ENCODE assay signal across 8 mouse cellular contexts in the genomic region with DNA sequence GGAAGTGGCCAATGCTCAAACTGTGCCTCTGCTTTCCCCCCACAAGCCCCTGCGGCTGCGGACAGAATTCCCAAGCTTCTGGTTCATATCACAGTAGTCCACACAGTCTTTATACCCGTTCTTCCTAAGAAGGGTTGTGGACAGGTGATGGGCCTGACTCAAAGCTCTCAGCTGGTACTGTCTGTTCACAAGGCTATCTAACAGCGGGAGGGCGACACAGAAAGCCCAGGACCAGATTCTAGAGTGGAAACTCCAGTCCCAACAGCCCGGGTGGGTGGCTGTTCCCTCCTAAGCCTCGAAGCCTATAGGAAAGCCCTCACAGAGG. TPM values are rescaled to one million over a fixed set of nuclear protein-coding genes. Genes with fewer than 3 reads are reported as not detected.
DNase-seq lines count a peak whose midpoint lies in the region; ATAC-seq and TF ChIP-seq lines count a peak whose summit lies in the region.

No protein-coding gene starts in this region.

- H3K9me3 ChIP-seq in heart, embryonic 15.5 days (replicated peaks), result no peaks in the 10 kb centered on the region
- H3K9me3 ChIP-seq in MEL (replicated peaks; ENCODE audit: insufficient read depth, low read length), result no peaks in the 10 kb centered on the region
- H3K9me3 ChIP-seq in forebrain, postnatal 0 days (ENCODE audit: low read length), result no peaks in the 10 kb centered on the region
- H3K9me3 ChIP-seq in midbrain, embryonic 10.5 days (replicated peaks), result no peaks in the 10 kb centered on the region

- H3K27ac ChIP-seq in heart, embryonic 15.5 days, result peak overlapping the region; percentile 86
- H3K27ac ChIP-seq in MEL (ENCODE audit: control insufficient read depth, low read depth, low read length), result no peak overlapping the region
- peak overlapping the region; percentile 71 for H3K27ac ChIP-seq in forebrain, postnatal 0 days (ENCODE audit: low read depth, low read length)
- peak overlapping the region; percentile 83 for H3K27ac ChIP-seq in midbrain, embryonic 10.5 days (replicated peaks)

- 29% methylated on average over 7 of the region's 7 CpGs for WGBS in heart, embryonic 15.5 days
- WGBS in forebrain, postnatal 0 days, result 20% methylated on average over 7 of the region's 7 CpGs
- WGBS in midbrain, embryonic 10.5 days, result 42% methylated on average over 7 of the region's 7 CpGs

- TF ChIP-seq EP300 in MEL (IDR thresholded peaks at IDR 0.05; ENCODE audit: low read depth in 1 of 2, low read length in 2 of 2), result no peak

- ATAC-seq in heart, embryonic 15.5 days (replicated peaks; ENCODE audit: insufficient number of reproducible peaks, insufficient read depth, low FRiP score, low read depth), result no peak
- no peak; the same call in 1 of the 2 replicates for ATAC-seq in forebrain, postnatal 0 days

- no peaks in the 10 kb centered on the region for H3K36me3 ChIP-seq in heart, embryonic 15.5 days
- peaks cover 0 to 13% of the 10 kb centered on the region in 2 experiments; a peak in 2 of 4 replicates for H3K36me3 ChIP-seq in MEL (ENCODE audit: control insufficient read depth in 1 of 2, insufficient read depth in 2 of 2, low read length in 2 of 2)
- no peaks in the 10 kb centered on the region for H3K36me3 ChIP-seq in forebrain, postnatal 0 days (ENCODE audit: insufficient read depth)
- no peaks in the 10 kb centered on the region for H3K36me3 ChIP-seq in midbrain, embryonic 10.5 days

- no peak for TF ChIP-seq CTCF in MEL (IDR thresholded peaks at IDR 0.05 in 2 of 3, conservative IDR thresholded peaks at IDR 0.05 in 1 of 3; ENCODE audit: control insufficient read depth in 1 of 3, insufficient read depth in 1 of 3, low read depth in 2 of 3, low read length in 3 of 3, poor library complexity in 1 of 3, severe bottlenecking in 1 of 3)
- TF ChIP-seq CTCF in forebrain, postnatal 0 days (IDR thresholded peaks at IDR 0.05; ENCODE audit: low read depth), result no peak

- H3K4me1 ChIP-seq in heart, embryonic 15.5 days (replicated peaks), result peaks cover 55% of the 10 kb centered on the region
- peaks cover 10 to 30% of the 10 kb centered on the region in 2 experiments for H3K4me1 ChIP-seq in MEL (ENCODE audit: control insufficient read depth in 1 of 2, insufficient read depth in 2 of 2, low read length in 2 of 2)
- peaks cover 20% of the 10 kb centered on the region for H3K4me1 ChIP-seq in forebrain, postnatal 0 days (ENCODE audit: insufficient read depth)
- H3K4me1 ChIP-seq in midbrain, embryonic 10.5 days, result peaks cover 56% of the 10 kb centered on the region

- no peaks in the 10 kb centered on the region for H3K27me3 ChIP-seq in heart, embryonic 15.5 days
- no peaks in the 10 kb centered on the region for H3K27me3 ChIP-seq in MEL (ENCODE audit: control insufficient read depth in 1 of 2, insufficient read depth in 2 of 2, low read length in 2 of 2)
- no peaks in the 10 kb centered on the region for H3K27me3 ChIP-seq in forebrain, postnatal 0 days (ENCODE audit: insufficient read depth, low read length)
- H3K27me3 ChIP-seq in midbrain, embryonic 10.5 days (ENCODE audit: low read depth, poor library complexity, severe bottlenecking), result peaks cover 21% of the 10 kb centered on the region

- H3K79me2 ChIP-seq in MEL (ENCODE audit: control insufficient read depth, insufficient read depth, low read length, poor library complexity), result no peaks in the 10 kb centered on the region

- peak overlapping the region; percentile 72 for H3K4me2 ChIP-seq in heart, embryonic 15.5 days
- H3K4me2 ChIP-seq in forebrain, postnatal 0 days (ENCODE audit: low read depth), result peak overlapping the region; percentile 83

- peak overlapping the region; percentile 33 for H3K9ac ChIP-seq in heart, embryonic 15.5 days
- H3K9ac ChIP-seq in MEL (ENCODE audit: control insufficient read depth, low read depth, low read length, poor library complexity, severe bottlenecking), result peak overlapping the region; percentile 48
- H3K9ac ChIP-seq in forebrain, postnatal 0 days, result peak overlapping the region; percentile 60

- DNase-seq in heart, adult 9 months (ENCODE audit: low spot score in 2 of 2), result no peak
- no peak for DNase-seq in MEL (ENCODE audit: low read depth, low spot score)
- DNase-seq in forebrain, postnatal 0 days, result no peak
- no peak for DNase-seq in midbrain, embryonic 10.5 days (ENCODE audit: low spot score)
- no peak for DNase-seq in ovary, adult 18-20 months (ENCODE audit: low spot score)
- DNase-seq in c-Kit-positive CD71-positive TER-119-positive erythroid progenitor cells, embryonic 14.5 days (ENCODE audit: low spot score), result no peak
- DNase-seq in layer of hippocampus, adult 9-10 months (ENCODE audit: low spot score), result no peak

- no peak for TF ChIP-seq RAD21 in MEL (IDR thresholded peaks at IDR 0.05; ENCODE audit: low read depth, low read length)

- H3K4me3 ChIP-seq in heart, embryonic 15.5 days, result peak overlapping the region; percentile 44
- peak overlapping the region; percentile 66 to 95 for H3K4me3 ChIP-seq in MEL (ENCODE audit: control insufficient read depth in 1 of 2, insufficient read depth in 1 of 2, low read depth in 2 of 2, low read length in 2 of 2)
- H3K4me3 ChIP-seq in forebrain, postnatal 0 days (ENCODE audit: low read depth, low read length), result peak overlapping the region; percentile 36
- peak overlapping the region; percentile 52 for H3K4me3 ChIP-seq in midbrain, embryonic 10.5 days

- no peak for TF ChIP-seq POLR2A in MEL (IDR thresholded peaks at IDR 0.05; ENCODE audit: control insufficient read depth in 1 of 2, insufficient read depth in 1 of 2, low read depth in 1 of 2, low read length in 2 of 2, poor library complexity in 1 of 2)

TF ChIP-seq in MEL, 35 proteins besides CTCF, POLR2A, EP300 and RAD21:
- no peak for TF ChIP-seq MEF2A (IDR thresholded peaks at IDR 0.05; ENCODE audit: extremely low read depth, insufficient replicate concordance, low read depth, low read length, poor library complexity, severe bottlenecking)
- 0 out of 2 replicates have a peak, but pooled peaks have one; percentile 31 for TF ChIP-seq NELFE (IDR thresholded peaks at IDR 0.05; ENCODE audit: low read depth, low read length)

RNA-seq across cellular contexts. Expression of gene Ddit4, which starts 31.2 kb away (rescaled TPM):
- 22.7 and 33.4 TPM in 2 replicates for polyA plus RNA-seq in heart, embryonic 15.5 days (2015; fragmentation: Nextera tagmentation; extraction: Ambion mirVana)
- 2.6 and 40.6 TPM in 2 replicates for total RNA-seq in MEL (2012; rRNA removed)
- 10 to 100 TPM in 1 of 2 experiments, not detected in 1; 11.6 TPM for polyA plus RNA-seq in MEL (2012; ENCODE audit: insufficient read depth in 1 of 2, insufficient read length in 2 of 2, low read depth in 1 of 2, low replicate concordance in 2 of 2, missing spikeins in 1 of 2)
- 40.0 and 40.7 TPM in 2 replicates for total RNA-seq in forebrain, postnatal 0 days (2014; rRNA removed)
- 52.9 and 57.8 TPM in 2 replicates for polyA plus RNA-seq in forebrain, postnatal 0 days (2015; fragmentation: Nextera tagmentation; extraction: Ambion mirVana)
- polyA plus RNA-seq in midbrain, embryonic 10.5 days (2016; fragmentation: Nextera tagmentation; extraction: Ambion mirVana), result 31.8 and 31.9 TPM in 2 replicates

RNA-seq across cellular contexts. Expression of gene Dnajb12, which starts 41.1 kb away (rescaled TPM):
- polyA plus RNA-seq in heart, embryonic 15.5 days (2015; fragmentation: Nextera tagmentation; extraction: Ambion mirVana), result 17.8 and 23.3 TPM in 2 replicates
- total RNA-seq in MEL (2012; rRNA removed), result 13.3 and 17.2 TPM in 2 replicates
- polyA plus RNA-seq in MEL (2012; ENCODE audit: insufficient read depth in 1 of 2, insufficient read length in 2 of 2, low read depth in 1 of 2, low replicate concordance in 2 of 2, missing spikeins in 1 of 2), result 100 to 1,000 TPM in 1 of 2 experiments, 10 to 100 TPM in 1; 41.7 to 217 TPM
- total RNA-seq in forebrain, postnatal 0 days (2014; rRNA removed), result 35.2 and 41.1 TPM in 2 replicates
- polyA plus RNA-seq in forebrain, postnatal 0 days (2015; fragmentation: Nextera tagmentation; extraction: Ambion mirVana), result 21.2 and 23.5 TPM in 2 replicates
- polyA plus RNA-seq in midbrain, embryonic 10.5 days (2016; fragmentation: Nextera tagmentation; extraction: Ambion mirVana), result 27.3 and 27.6 TPM in 2 replicates
